Mouse (Mus musculus): ENCODE results near the gene Gm9821. TPM values are rescaled to one million over a fixed set of nuclear protein-coding genes. Genes with fewer than 3 reads are reported as not detected.

The Gm9821 gene
- polyA plus RNA-seq (2015; fragmentation: Nextera tagmentation; extraction: Ambion mirVana), result 0.21 and 0.30 TPM in 2 replicates

DNA sequence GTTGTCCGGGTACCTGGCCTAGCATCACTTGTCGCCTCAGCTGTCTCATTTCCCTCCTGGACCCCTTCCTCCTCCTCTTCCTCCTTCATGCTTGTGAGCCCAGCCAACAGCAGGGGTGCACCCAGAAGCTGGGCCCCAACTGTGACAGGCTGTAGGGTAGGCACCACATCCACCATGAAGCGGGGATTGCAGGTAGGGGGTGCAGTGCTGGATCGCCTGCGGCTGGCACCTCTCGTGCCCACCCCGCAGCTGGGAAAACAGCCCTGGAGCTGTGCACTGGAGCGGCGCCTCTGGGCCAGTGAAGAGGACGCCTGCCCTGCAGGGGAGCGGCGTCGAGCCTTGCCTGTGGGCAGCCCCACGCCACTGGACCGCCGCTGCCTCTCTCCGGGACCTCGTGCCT is at the start of gene Gm9821:
TSS of gene Gm9821 (plus strand) at position 221 of the 400 bp plus-strand sequence.
- no peaks in the 10 kb centered on the region for H3K9me3 ChIP-seq (ENCODE audit: control insufficient read depth)
- H3K27me3 ChIP-seq (replicated peaks; ENCODE audit: control insufficient read depth, insufficient read depth, low read length), result no peaks in the 10 kb centered on the region
- peaks cover 43% of the 10 kb centered on the region for H3K36me3 ChIP-seq (ENCODE audit: control insufficient read depth, insufficient read depth)
- no peak within 1 kb of the TSS for H3K9ac ChIP-seq (ENCODE audit: low read depth, low read length)
- no peak within 1 kb of the TSS for H3K4me3 ChIP-seq (ENCODE audit: low read depth, low read length)
- peaks cover 17% of the 10 kb centered on the region for H3K4me1 ChIP-seq (replicated peaks; ENCODE audit: control insufficient read depth, insufficient read depth, low read length)
- H3K27ac ChIP-seq (ENCODE audit: low read depth, low read length), result no peak within 1 kb of the TSS
- TF ChIP-seq CTCF (IDR thresholded peaks at IDR 0.05; ENCODE audit: low read depth), result no peak
- H3K4me2 ChIP-seq (replicated peaks; ENCODE audit: low read depth), result no peak within 1 kb of the TSS
- 91% methylated on average over 18 of the region's 18 CpGs for WGBS
- no peak for ATAC-seq

DNA sequence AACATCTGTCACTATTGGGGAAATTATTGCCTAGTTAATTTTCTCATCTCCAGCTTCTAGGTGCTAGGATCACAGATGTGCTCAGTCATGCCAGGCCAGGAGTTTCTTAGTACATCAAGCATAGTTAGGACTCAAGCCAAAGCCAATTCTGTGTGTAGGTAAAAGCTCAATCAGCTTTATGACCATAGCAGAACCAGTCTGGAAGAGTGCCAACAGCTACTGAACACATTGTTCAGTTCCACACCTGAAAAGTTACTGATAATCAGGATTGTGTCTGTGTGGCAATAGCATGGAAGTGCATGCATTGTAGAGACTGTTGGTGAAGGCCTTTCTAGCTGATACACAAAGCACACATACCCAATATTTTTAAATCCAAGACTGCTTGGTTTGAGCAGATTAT is 47.5 kb upstream of the Gm9821 start:
- Histone ChIP-seq H3K9me3 (ENCODE audit: control insufficient read depth) (no peaks in the 10 kb centered on the region), H3K9ac (ENCODE audit: low read depth, low read length) (no peak overlapping the region), H3K4me3 (ENCODE audit: low read depth, low read length) (no peak overlapping the region), H3K4me1 (replicated peaks; ENCODE audit: control insufficient read depth, insufficient read depth, low read length) (0 out of 2 replicates have a peak, but pooled peaks cover 5% of the 10 kb centered on the region), H3K27ac (ENCODE audit: low read depth, low read length) (no peak overlapping the region), H3K36me3 (ENCODE audit: control insufficient read depth, insufficient read depth) (peaks cover 11% of the 10 kb centered on the region; the same call in 1 of the 2 replicates), H3K27me3 (replicated peaks; ENCODE audit: control insufficient read depth, insufficient read depth, low read length) (no peaks in the 10 kb centered on the region), H3K4me2 (replicated peaks; ENCODE audit: low read depth) (no peak overlapping the region)
- ATAC-seq, result peak; percentile 88
- TF ChIP-seq CTCF (IDR thresholded peaks at IDR 0.05; ENCODE audit: low read depth), result peak; percentile 8; the same call in 1 of the 2 replicates

DNA sequence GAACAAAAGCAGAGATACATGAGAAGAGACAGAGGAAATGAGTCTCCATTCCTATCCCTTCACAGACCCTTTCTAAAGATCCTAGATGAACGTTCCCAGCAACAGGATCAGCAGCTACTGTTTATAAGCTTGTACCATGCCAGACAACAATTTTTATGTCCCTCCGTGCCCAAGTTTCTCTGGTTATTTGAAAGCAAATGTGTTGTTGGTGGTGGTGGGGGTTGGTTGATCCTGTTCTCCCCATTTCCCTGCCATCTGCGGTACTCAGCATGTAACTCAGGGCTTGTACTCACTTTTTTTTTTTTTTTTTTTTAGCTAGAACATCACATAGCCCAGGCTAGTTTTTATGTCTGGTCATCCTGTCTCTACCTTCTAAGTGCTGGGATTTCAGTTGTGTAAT is 46.4 kb upstream of the Gm9821 start:
- H3K4me3 ChIP-seq (ENCODE audit: low read depth, low read length), result no peak overlapping the region
- H3K36me3 ChIP-seq (ENCODE audit: control insufficient read depth, insufficient read depth), result peaks cover 11% of the 10 kb centered on the region; the same call in 1 of the 2 replicates
- no peak for ATAC-seq
- no peak for TF ChIP-seq CTCF (IDR thresholded peaks at IDR 0.05; ENCODE audit: low read depth)
- H3K27me3 ChIP-seq (replicated peaks; ENCODE audit: control insufficient read depth, insufficient read depth, low read length), result no peaks in the 10 kb centered on the region
- H3K9me3 ChIP-seq (ENCODE audit: control insufficient read depth), result no peaks in the 10 kb centered on the region
- 91% methylated on average over 3 of the region's 3 CpGs for WGBS
- 0 out of 2 replicates have a peak, but pooled peaks cover 7% of the 10 kb centered on the region for H3K4me1 ChIP-seq (replicated peaks; ENCODE audit: control insufficient read depth, insufficient read depth, low read length)
- no peak overlapping the region for H3K4me2 ChIP-seq (replicated peaks; ENCODE audit: low read depth)
- no peak overlapping the region for H3K27ac ChIP-seq (ENCODE audit: low read depth, low read length)
- no peak overlapping the region for H3K9ac ChIP-seq (ENCODE audit: low read depth, low read length)

DNA sequence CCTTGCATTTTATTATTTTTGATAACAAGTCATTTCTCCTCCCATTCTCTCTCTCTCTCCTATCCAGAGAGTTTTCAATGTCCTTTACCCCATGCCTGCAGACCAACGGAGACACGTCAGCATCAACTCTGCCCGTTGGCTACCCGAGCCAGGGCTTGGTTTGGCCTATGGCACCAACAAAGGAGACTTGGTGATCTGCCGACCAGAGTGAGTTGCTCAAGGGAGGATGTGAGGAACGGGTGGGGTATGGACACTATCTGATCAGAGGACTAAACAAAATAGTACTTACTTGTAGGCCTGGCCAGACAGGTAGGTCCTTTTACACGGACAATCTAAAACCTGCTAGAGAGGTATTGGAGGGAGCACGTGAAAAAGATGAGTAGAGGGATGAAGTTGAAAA is 45.1 kb upstream of the Gm9821 start:
- TF ChIP-seq CTCF (IDR thresholded peaks at IDR 0.05; ENCODE audit: low read depth), result no peak
- Histone ChIP-seq H3K9me3 (ENCODE audit: control insufficient read depth) (no peaks in the 10 kb centered on the region), H3K4me3 (ENCODE audit: low read depth, low read length) (no peak overlapping the region), H3K4me2 (replicated peaks; ENCODE audit: low read depth) (no peak overlapping the region), H3K4me1 (replicated peaks; ENCODE audit: control insufficient read depth, insufficient read depth, low read length) (0 out of 2 replicates have a peak, but pooled peaks cover 7% of the 10 kb centered on the region), H3K27ac (ENCODE audit: low read depth, low read length) (no peak overlapping the region), H3K36me3 (ENCODE audit: control insufficient read depth, insufficient read depth) (peaks cover 10% of the 10 kb centered on the region; the same call in 1 of the 2 replicates), H3K9ac (ENCODE audit: low read depth, low read length) (no peak overlapping the region), H3K27me3 (replicated peaks; ENCODE audit: control insufficient read depth, insufficient read depth, low read length) (no peaks in the 10 kb centered on the region)
- WGBS, result 93% methylated on average over 8 of the region's 8 CpGs
- ATAC-seq, result no peak

DNA sequence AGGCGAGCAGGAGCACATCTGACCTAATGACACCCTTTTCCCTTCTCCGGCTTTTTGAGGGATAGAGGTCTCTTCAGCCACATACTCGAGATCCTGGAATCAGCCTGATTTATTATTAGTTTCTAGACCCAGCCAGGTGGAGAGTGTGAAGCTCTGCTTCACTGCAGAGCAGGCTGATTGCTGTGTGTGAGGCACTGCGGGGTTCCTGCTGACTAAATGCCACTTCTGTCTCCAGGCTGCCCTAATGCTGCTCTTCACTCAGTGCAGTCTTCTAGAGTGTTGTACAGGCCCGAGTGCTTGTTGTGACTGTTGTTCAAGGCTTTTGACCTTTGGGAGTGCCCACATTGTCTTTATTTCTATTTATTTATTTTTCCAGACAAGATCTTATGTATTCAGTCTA is 43.2 kb upstream of the Gm9821 start:
- H3K4me1 ChIP-seq (replicated peaks; ENCODE audit: control insufficient read depth, insufficient read depth, low read length), result 0 out of 2 replicates have a peak, but pooled peaks cover 7% of the 10 kb centered on the region

DNA sequence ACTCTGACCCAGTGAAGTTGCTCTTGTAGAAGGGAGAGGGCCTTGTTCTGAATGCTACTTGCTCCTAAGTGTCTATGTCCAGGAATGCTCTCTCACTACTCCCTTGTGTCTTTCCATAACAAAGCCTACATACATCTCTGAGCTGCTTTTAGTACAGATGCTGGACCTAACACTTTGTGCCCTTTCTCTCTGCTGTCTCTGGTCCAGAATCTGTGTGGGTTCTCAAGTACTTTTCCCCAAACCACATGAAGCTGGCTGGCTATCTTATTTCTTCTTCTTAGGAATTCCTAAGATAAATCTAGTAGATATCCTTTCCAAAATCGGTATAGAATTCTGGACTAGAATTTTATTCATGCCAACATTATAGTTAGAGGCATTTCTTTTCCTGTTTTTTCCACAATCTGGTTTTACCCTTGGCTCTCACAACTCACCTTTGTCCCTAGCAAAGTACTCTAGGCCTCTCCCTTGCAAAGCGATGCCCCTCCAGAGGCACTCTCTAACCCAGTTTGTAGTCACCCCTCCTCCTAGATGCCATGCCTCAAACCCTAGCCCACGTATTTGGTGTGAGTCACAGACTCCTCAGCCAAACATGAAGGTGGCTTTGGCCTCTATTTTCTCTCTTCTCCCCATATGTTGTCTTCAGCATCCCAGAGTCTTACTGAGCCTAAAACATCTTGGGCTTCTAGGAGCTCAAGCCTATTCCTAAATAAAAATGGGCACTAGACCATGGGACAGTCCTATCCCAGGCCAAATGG is 42.2 kb upstream of the Gm9821 start:
- Histone ChIP-seq H3K9ac (ENCODE audit: low read depth, low read length) (no peak overlapping the region), H3K9me3 (ENCODE audit: control insufficient read depth) (no peaks in the 10 kb centered on the region), H3K4me2 (replicated peaks; ENCODE audit: low read depth) (no peak overlapping the region), H3K36me3 (ENCODE audit: control insufficient read depth, insufficient read depth) (peaks cover 22% of the 10 kb centered on the region), H3K27ac (ENCODE audit: low read depth, low read length) (peak overlapping the region; percentile 4; the same call in 1 of the 2 replicates), H3K4me1 (replicated peaks; ENCODE audit: control insufficient read depth, insufficient read depth, low read length) (0 out of 2 replicates have a peak, but pooled peaks cover 7% of the 10 kb centered on the region), H3K4me3 (ENCODE audit: low read depth, low read length) (no peak overlapping the region), H3K27me3 (replicated peaks; ENCODE audit: control insufficient read depth, insufficient read depth, low read length) (no peaks in the 10 kb centered on the region)
- no peak for ATAC-seq
- WGBS, result 74% methylated on average over 3 of the region's 3 CpGs
- no peak for TF ChIP-seq CTCF (IDR thresholded peaks at IDR 0.05; ENCODE audit: low read depth)

More for the DNA sequence above, 43.2 kb upstream of the Gm9821 start:
- Histone ChIP-seq H3K9ac (ENCODE audit: low read depth, low read length) (no peak overlapping the region), H3K36me3 (ENCODE audit: control insufficient read depth, insufficient read depth) (peaks cover 20% of the 10 kb centered on the region), H3K4me2 (replicated peaks; ENCODE audit: low read depth) (no peak overlapping the region), H3K27me3 (replicated peaks; ENCODE audit: control insufficient read depth, insufficient read depth, low read length) (no peaks in the 10 kb centered on the region), H3K4me3 (ENCODE audit: low read depth, low read length) (no peak overlapping the region), H3K9me3 (ENCODE audit: control insufficient read depth) (no peaks in the 10 kb centered on the region), H3K27ac (ENCODE audit: low read depth, low read length) (no peak overlapping the region)
- no peak for TF ChIP-seq CTCF (IDR thresholded peaks at IDR 0.05; ENCODE audit: low read depth)
- ATAC-seq, result no peak
- WGBS, result 67% methylated on average over 5 of the region's 5 CpGs
